Mouse (Mus musculus): Measurements from ENCODE around the gene Ttc27. TPM values are rescaled to one million over a fixed set of nuclear protein-coding genes. Genes with fewer than 3 reads are reported as not detected.

The Ttc27 gene
- polyA plus RNA-seq, 1 experiment, result 13.6 TPM

DNA sequence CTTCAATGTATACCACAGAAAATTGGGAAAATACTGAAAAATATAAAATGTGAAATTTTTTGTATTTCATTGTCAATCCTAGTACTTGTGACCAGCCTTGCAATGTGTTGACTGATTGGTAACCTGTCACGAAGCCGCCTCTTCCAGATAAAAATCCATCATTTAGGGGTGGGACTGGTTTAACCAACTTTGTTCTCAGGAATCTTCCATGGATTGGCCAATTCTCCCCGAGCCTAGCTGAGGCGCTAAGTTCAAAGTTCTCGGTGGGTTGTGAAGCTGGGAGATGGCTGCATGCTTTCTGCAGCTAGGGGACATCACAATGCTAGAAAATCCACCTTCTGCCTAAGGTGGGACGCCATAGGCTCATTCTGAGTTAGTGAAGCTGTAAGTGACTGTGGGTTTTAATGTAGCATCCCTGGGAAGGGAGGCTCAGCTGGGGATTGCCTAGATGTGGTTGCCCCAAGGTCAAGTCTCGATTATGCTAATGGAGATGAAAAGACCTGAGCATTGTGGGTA, 9.8 kb upstream of the Ttc27 start:
- TF ChIP-seq CTCF (IDR thresholded peaks at IDR 0.05; ENCODE audit: borderline replicate concordance, extremely low read depth, insufficient read depth, insufficient read length), result no peak

DNA sequence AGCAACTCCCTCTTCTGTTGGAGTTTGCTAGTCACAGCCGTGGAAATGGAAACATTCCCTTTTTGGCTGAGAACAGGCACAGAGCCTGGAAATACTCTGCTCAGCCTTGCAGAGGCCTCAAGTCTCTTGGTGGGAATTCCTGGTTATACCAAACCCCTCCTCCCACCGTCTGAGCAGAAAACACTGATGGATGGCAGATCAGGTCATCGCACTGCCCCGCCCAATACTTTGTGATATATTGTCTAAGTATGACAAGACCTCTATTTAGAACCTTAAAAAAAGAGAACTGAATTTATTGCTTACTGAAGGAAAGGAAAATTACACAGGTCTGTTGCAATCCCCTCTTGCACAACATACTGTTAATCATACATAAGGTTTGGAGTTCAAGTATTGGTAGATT, 6.8 kb upstream of the Ttc27 start:
- no peak for DNase-seq (ENCODE audit: low read depth)

More for the DNA sequence above, 9.8 kb upstream of the Ttc27 start:
- no peak for DNase-seq (ENCODE audit: low read depth)

DNA sequence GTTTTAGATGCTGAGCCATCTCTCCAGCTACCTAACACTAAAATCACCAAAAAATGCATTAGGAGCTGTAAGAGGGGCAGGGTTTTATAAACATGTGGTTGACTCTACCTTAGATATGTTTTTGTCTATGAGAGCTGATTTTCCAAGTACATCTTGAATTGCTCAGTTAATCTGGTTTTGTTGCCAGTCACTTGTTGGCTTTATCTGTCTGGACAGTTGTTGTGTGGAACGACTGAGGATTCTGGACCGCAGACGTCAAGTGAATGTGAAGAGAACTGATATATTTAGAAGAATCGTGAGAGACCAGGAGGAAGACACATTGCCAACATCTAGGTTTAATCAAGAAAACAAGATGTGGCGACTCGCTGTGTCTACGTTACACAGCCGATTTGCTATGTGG, 5.9 kb upstream of the Ttc27 start:
- DNase-seq (ENCODE audit: low read depth), result no peak

More for the DNA sequence above, 6.8 kb upstream of the Ttc27 start:
- no peak for TF ChIP-seq CTCF (IDR thresholded peaks at IDR 0.05; ENCODE audit: borderline replicate concordance, extremely low read depth, insufficient read depth, insufficient read length)

DNA sequence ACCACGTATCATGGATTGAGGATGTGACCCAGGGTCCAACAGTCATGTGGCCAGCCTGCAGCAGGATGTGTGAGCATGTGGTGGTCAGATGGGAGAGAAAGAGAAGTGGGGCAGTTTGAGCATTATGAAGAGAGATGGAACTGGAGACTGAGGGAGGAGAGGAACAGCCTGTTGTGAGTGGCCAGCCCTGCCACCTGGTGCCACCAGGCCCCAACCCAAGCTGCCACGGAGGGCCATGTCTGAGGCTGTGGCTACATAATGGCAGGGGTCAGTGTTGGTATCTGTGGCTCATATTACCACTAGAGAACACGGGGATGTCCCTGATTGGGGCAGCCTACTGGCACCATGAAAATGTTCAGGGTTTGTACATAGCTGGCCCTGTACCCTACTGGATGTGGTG, 2.4 kb upstream of the Ttc27 start:
- TF ChIP-seq POLR2A (IDR thresholded peaks at IDR 0.05; ENCODE audit: borderline replicate concordance, extremely low read depth, insufficient read depth, insufficient read length, poor library complexity, severe bottlenecking) (no peak), CTCF (IDR thresholded peaks at IDR 0.05; ENCODE audit: borderline replicate concordance, extremely low read depth, insufficient read depth, insufficient read length) (no peak)

More for the DNA sequence above, 5.9 kb upstream of the Ttc27 start:
- TF ChIP-seq CTCF (IDR thresholded peaks at IDR 0.05; ENCODE audit: borderline replicate concordance, extremely low read depth, insufficient read depth, insufficient read length) (no peak), POLR2A (IDR thresholded peaks at IDR 0.05; ENCODE audit: borderline replicate concordance, extremely low read depth, insufficient read depth, insufficient read length, poor library complexity, severe bottlenecking) (no peak)

DNA sequence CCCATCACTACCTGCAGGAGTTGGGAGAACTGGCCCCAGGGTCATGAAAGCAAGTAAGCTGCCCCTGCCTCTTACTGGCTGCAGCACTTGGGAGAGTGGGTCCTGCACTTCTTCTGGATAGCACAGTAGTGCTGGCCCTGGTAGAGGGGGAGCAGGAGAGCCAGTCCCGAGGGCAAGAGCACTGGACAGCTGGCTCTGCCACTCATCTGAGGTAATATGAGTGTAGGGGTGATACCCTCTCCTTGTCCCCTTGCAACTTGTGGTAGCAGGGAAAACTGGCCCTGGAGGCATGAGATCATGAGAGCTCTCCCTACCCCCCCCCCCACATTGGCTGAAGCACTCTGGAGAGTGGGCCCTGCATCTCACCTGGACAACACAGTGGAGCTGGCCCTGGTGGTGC, 1.8 kb upstream of the Ttc27 start:
- DNase-seq (ENCODE audit: low read depth), result no peak
- TF ChIP-seq CTCF (IDR thresholded peaks at IDR 0.05; ENCODE audit: borderline replicate concordance, extremely low read depth, insufficient read depth, insufficient read length) (no peak), POLR2A (IDR thresholded peaks at IDR 0.05; ENCODE audit: borderline replicate concordance, extremely low read depth, insufficient read depth, insufficient read length, poor library complexity, severe bottlenecking) (no peak)

More for the DNA sequence above, 2.4 kb upstream of the Ttc27 start:
- DNase-seq (ENCODE audit: low read depth), result no peak

DNA sequence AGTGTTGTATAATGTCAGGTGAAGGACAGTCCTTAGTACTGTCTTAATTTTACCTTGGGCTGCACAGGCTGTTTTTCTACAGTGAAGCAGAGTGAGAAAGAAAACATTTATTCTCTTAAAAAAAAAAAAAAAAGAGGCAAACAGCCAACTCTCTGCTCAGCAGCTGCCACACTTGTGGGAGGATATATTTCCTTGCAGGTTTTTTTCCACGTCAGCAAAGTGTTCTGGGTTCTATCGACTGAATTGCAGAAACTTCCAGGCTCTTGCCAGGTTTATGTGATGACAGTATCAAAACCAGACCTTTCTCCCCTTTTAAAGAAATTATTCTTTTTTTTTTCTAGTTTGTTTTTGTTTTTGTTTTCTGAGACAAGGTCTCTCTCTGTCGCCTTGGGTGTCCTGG, 889 bp upstream of the Ttc27 start:
- no peak for DNase-seq (ENCODE audit: low read depth)
- TF ChIP-seq CTCF (IDR thresholded peaks at IDR 0.05; ENCODE audit: borderline replicate concordance, extremely low read depth, insufficient read depth, insufficient read length) (no peak), POLR2A (IDR thresholded peaks at IDR 0.05; ENCODE audit: borderline replicate concordance, extremely low read depth, insufficient read depth, insufficient read length, poor library complexity, severe bottlenecking) (no peak)

DNA sequence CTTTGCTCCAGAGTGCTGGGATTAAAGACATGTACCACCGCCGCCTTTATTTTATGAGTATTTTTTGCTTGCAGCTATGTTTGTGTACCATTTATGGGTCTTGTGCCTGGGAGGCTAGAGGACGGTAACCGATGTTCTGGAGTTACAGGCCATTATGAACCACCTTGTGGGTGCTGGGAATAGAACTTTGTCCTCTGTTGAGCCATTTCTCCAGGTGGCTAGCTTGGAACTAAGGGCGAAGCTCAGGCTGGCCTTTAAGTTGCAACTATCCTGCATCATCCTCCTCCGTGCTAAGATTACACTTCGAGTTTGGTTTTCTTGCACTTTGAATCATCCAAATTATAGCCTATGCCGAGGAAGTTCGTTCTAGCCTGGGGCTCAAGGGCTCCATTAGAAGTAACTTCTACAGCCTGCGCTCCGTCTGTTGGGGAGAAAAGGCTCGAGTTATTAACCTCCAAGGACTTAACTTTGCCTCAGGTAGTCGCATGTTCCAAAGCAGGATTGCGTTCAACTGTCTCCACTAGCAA, 378 bp upstream of the Ttc27 start:
- DNase-seq (ENCODE audit: low read depth), result no peak
- TF ChIP-seq CTCF (IDR thresholded peaks at IDR 0.05; ENCODE audit: borderline replicate concordance, extremely low read depth, insufficient read depth, insufficient read length) (no peak), POLR2A (IDR thresholded peaks at IDR 0.05; ENCODE audit: borderline replicate concordance, extremely low read depth, insufficient read depth, insufficient read length, poor library complexity, severe bottlenecking) (no peak)

DNA sequence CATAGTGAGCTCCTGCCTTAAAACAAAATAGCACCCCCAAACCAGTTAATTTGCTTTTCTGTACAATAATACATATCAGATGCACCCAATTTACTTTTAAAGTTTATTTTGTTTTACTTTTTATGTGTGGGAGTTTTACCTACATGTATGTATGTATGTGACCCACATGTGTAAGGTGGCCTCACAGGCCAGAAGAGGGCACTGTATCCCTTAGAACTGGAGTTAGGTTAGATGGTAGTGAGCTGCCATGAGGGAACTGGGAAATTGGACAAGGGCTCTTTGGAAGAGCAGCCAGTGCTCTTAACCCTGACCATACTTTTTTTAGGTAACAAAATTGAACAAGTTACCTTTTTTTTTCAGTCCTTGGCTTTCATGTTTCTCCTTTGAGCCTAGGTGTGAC, 15.3 kb downstream of the Ttc27 start:
- peak; percentile 54 for DNase-seq (ENCODE audit: low read depth)
- TF ChIP-seq CTCF (IDR thresholded peaks at IDR 0.05; ENCODE audit: borderline replicate concordance, extremely low read depth, insufficient read depth, insufficient read length), result no peak; the same call in 1 of the 2 replicates
- no peak for TF ChIP-seq POLR2A (IDR thresholded peaks at IDR 0.05; ENCODE audit: borderline replicate concordance, extremely low read depth, insufficient read depth, insufficient read length, poor library complexity, severe bottlenecking)

DNA sequence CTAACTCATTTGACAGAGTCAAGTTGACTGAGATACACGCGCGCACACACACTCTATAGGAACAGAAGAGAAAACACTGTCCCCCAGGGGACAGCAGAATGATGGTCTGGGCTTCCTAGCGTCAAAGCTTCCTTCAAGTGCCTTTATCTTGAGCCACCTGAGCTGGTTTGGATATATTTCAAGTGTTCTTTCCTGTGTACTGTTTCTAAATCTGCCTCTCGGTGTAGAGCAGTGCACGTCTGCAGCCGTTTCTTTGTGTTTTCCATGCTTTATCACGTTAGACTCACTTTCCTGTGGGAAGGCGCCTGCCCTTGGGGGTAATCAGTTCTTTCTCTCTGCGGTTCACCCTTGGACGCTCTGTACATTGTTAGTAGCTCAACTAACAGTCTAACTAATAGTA, 17.9 kb downstream of the Ttc27 start:
- TF ChIP-seq CTCF (IDR thresholded peaks at IDR 0.05; ENCODE audit: borderline replicate concordance, extremely low read depth, insufficient read depth, insufficient read length) (no peak), POLR2A (IDR thresholded peaks at IDR 0.05; ENCODE audit: borderline replicate concordance, extremely low read depth, insufficient read depth, insufficient read length, poor library complexity, severe bottlenecking) (no peak)
- DNase-seq (ENCODE audit: low read depth), result no peak

DNA sequence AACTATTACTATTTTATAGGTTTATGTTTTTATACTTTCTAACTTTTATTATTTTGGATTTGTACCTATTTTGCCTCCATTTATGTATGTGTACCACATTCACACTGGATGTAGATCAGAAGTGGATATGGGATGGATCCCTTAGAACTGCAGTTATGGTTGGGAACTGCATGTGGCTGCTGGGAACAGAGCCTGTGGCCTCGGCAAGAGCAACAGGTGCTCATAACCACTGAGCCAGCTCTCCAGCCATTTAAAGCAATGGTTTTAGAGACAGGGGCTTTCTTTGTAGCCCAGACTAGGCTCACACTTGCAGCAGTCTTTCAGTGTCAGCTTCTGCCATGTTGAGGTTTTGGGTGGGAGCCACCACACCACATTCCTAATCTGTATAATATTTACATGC, 32.1 kb downstream of the Ttc27 start:
- TF ChIP-seq CTCF (IDR thresholded peaks at IDR 0.05; ENCODE audit: borderline replicate concordance, extremely low read depth, insufficient read depth, insufficient read length), result no peak

DNA sequence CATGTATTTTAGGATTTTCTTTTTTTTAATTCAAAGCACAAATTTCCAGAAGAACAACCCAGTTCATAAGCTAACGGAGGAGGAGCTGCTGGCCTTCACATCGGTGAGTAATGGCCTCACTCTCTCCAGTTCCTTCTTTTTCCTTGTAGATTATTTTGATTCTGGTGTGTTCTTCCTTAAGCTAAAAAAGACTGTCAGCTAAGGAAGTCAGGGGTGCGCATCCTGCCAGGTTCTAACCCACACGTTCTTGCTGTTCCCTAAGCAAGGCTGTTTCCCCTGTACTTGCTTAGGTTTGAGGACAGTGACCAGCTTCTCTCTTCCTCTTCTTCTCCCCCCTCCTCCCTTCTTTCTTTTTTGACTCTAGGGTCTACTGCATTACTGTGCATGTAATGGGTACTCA, 33.5 kb downstream of the Ttc27 start:
- no peak for DNase-seq (ENCODE audit: low read depth)
- TF ChIP-seq CTCF (IDR thresholded peaks at IDR 0.05; ENCODE audit: borderline replicate concordance, extremely low read depth, insufficient read depth, insufficient read length), result no peak
- no peak for TF ChIP-seq POLR2A (IDR thresholded peaks at IDR 0.05; ENCODE audit: borderline replicate concordance, extremely low read depth, insufficient read depth, insufficient read length, poor library complexity, severe bottlenecking)

More for the DNA sequence above, 32.1 kb downstream of the Ttc27 start:
- no peak for DNase-seq (ENCODE audit: low read depth)

DNA sequence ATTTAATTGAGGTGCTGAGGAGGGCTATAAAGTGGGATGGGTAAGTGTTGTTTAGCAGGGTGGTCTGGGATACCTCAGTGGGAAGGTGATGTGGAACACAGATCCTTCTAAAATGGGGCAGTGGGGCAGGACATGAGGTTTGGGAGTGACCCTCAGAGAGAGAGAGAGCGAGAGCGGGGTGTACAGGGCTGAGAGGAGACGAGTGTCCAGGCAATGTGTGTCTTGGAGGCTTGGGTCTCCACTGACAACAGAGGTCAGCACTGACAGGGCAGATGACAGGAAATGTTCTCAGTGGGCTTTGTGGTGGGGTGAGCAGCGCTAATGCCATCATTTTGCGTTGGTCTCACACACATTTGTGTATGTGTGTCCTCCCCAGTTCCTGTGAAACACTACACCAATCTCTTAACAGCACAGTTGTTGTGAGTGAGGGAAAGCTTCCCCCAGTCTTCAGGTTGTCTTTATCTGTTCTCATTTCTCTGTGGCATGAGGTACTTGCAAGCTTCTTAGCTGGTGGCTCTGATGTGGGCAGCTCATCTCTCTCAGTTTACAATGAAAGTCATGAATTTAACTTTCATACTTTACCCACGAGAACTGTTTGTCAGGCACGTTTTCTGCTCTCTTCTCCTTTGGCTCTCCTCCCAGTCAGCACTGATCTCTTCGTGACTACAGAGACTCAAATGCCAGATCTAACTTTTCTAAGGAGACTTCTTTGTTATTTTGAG, 35.5 kb downstream of the Ttc27 start:
- DNase-seq (ENCODE audit: low read depth), result no peak
- TF ChIP-seq CTCF (IDR thresholded peaks at IDR 0.05; ENCODE audit: borderline replicate concordance, extremely low read depth, insufficient read depth, insufficient read length) (no peak), POLR2A (IDR thresholded peaks at IDR 0.05; ENCODE audit: borderline replicate concordance, extremely low read depth, insufficient read depth, insufficient read length, poor library complexity, severe bottlenecking) (no peak)
